Mouse (Mus musculus) left cerebral cortex, postnatal 4 days (tissue): ENCODE results near the gene Cers5. TPM values are rescaled to one million over a fixed set of nuclear protein-coding genes. Genes with fewer than 3 reads are reported as not detected.
"Not testable (repeated sequence)": the region's sequence is repeated elsewhere in the genome, so short reads cannot be mapped to it uniquely, and the experiment has no call there.

Experiments used
- DNase-seq: peaks from one replicate; pipeline ENCODE4 v3.0.0-alpha.2; 2022
- intact Hi-C: fragments of 180-260 bp; cut with DNase I; formaldehyde crosslinking; loops from one replicate; pipeline ENCODE4 v1.15.1; 2025
- total RNA-seq, 2 experiments: library from RNA; stranded (reverse); gene quantifications; 2 replicates each; pipeline ENCODE4 v1.2.3; 2021

Cers5 gene
- total RNA-seq, 2 experiments from 2014 or later: 58.0 to 62.3 TPM

- no peak for DNase-seq
- intact Hi-C loops: loop anchor here (10.0 kb wide), 1 partner anchor 191 kb away; no protein-coding TSS in a partner anchor
Observed at GRCm38 (mm10) chr15:99713569-99713968, 59.1 kb downstream of the Cers5 start.

GRCm38 (mm10) chr15:99712666-99713559 is 59.8 kb downstream of the Cers5 start:
- intact Hi-C loops: loop anchor here (10.0 kb wide), 1 partner anchor 192 kb away; no protein-coding TSS in a partner anchor
- no peak for DNase-seq

GRCm38 (mm10) chr15:99711491-99711890 is 61.2 kb downstream of the Cers5 start:
- intact Hi-C loops: loop anchor here (10.0 kb wide), 1 partner anchor 193 kb away; no protein-coding TSS in a partner anchor
- DNase-seq: no peak

- no peak for DNase-seq
- intact Hi-C loops: loop anchor here (10.0 kb wide), 1 partner anchor 194 kb away; no protein-coding TSS in a partner anchor
Observed at GRCm38 (mm10) chr15:99710221-99711190, 62.2 kb downstream of the Cers5 start.

GRCm38 (mm10) chr15:99708176-99708575 is 64.5 kb downstream of the Cers5 start:
- DNase-seq: no peak
- intact Hi-C loops: no loop called here

GRCm38 (mm10) chr15:99705440-99706048 is 67.1 kb downstream of the Cers5 start, which contains the start of gene Gm17349:
TSS of gene Gm17349 (minus strand) at chr15:99705490.
- DNase-seq: peak; percentile 60
- intact Hi-C loops: no loop called here

GRCm38 (mm10) chr15:99704881-99705280 is 67.8 kb downstream of the Cers5 start:
- intact Hi-C loops: no loop called here
- no peak for DNase-seq

GRCm38 (mm10) chr15:99704041-99704681 is 68.5 kb downstream of the Cers5 start:
- intact Hi-C loops: no loop called here
- DNase-seq: no peak

GRCm38 (mm10) chr15:99703676-99704040 is 69.0 kb downstream of the Cers5 start:
- no peak for DNase-seq
- intact Hi-C loops: no loop called here

- intact Hi-C loops: no loop called here
- DNase-seq: no peak
Observed at GRCm38 (mm10) chr15:99703104-99703503, 69.6 kb downstream of the Cers5 start.

GRCm38 (mm10) chr15:99701999-99702900 is 70.4 kb downstream of the Cers5 start, which contains the start of gene Smarcd1:
TSS of gene Smarcd1 (plus strand) at chr15:99702129.
- intact Hi-C loops: no loop called here

GRCm38 (mm10) chr15:99701640-99701998 is 71.1 kb downstream of the Cers5 start:
- DNase-seq, intact Hi-C loops: not testable (repeated sequence)

More at GRCm38 (mm10) chr15:99701999-99702900, 70.4 kb downstream of the Cers5 start, which contains the start of gene Smarcd1:
- DNase-seq: peak; percentile 98

GRCm38 (mm10) chr15:99700219-99701106 is 72.2 kb downstream of the Cers5 start:
- intact Hi-C loops: no loop called here
- DNase-seq: no peak

- no peak for DNase-seq
- intact Hi-C loops: no loop called here
Observed at GRCm38 (mm10) chr15:99699715-99700114, 73.0 kb downstream of the Cers5 start.

- intact Hi-C loops: no loop called here
- no peak for DNase-seq
Observed at GRCm38 (mm10) chr15:99698533-99699085, 74.1 kb downstream of the Cers5 start.

- intact Hi-C loops: no loop called here
- no peak for DNase-seq
Observed at GRCm38 (mm10) chr15:99697309-99697708, 75.4 kb downstream of the Cers5 start.

GRCm38 (mm10) chr15:99691976-99692375 is 80.7 kb downstream of the Cers5 start:
- no peak for DNase-seq
- intact Hi-C loops: no loop called here

- intact Hi-C loops: no loop called here
- DNase-seq: no peak
Observed at GRCm38 (mm10) chr15:99690924-99691323, 81.8 kb downstream of the Cers5 start.
